Mouse (Mus musculus): ENCODE measurements around the gene Mfsd13b.

Gene Mfsd13b

DNA sequence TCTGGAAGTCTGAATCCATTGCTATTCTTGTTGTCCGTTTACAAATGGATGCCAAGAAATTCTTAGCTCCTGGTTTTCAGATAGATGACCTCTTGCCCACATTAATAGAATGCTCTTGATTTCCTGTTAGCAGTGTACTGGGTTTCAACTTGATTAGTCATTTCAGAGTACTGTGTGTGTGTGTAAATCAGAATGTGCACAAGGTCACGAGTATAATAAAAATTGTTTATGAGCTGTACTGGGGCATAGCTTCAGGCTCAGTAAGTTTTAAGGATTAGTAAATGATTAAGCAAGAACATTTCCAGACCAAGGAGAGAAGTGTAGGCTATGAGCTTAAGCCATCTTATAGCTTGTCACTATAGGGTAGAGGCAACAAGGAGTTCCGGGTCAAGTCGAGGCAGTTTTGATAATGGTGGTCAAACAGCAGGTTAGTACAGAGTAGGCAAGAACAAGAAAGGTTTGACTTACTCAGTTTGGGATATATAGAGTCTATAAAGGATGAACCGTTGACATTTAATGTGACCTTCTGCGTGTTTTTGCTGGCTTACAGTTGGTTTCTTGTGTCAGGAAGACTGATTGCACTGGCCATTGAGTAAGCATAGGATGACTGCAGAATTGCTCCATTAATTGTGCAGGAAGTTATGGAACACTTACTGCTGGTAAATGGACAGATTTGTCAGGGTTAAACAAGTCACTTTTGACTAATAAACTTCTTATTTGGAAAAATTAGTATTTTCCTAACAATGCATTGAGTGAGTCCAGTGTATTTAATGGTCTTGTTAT, 63.6 kb downstream of the Mfsd13b start:
- DNase-seq: no peak

DNA sequence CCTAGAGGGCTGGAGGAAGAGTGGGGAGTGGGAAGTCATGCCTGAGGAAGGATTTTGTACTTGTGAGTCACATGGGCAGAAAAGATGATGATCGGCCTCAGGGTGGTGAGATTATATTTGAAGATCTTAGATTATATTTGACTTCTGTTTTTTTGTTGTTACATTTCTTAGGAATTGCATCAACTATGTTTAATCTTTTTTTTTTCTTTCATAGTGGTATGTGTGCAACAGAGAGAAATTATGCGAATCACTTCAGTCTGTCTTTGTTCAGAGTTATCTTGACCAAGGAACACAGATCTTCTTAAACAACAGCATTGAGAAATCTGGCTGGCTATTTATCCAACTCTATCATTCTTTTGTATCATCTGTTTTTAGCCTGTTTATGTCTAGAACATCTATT, 65.3 kb downstream of the Mfsd13b start:
- DNase-seq: no peak

DNA sequence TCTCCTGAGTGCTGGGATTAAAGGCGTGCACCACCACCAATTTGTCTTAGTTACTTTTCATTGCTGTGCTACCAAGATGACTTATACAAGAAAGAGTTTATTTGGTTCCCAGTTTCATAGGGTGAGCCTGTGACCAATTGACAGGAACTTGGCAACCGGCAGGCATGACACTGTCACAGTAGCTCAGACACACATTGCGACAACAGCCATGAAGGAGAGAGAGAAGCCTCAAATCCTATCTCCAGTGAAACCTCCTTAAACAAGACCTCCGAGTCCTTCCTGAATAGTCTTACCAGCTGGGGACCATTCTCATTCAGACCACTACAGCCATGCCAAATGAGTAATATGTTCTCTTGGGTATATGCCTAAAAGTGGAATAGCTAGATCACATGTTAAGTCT, 70.8 kb downstream of the Mfsd13b start:
- DNase-seq: no peak

DNA sequence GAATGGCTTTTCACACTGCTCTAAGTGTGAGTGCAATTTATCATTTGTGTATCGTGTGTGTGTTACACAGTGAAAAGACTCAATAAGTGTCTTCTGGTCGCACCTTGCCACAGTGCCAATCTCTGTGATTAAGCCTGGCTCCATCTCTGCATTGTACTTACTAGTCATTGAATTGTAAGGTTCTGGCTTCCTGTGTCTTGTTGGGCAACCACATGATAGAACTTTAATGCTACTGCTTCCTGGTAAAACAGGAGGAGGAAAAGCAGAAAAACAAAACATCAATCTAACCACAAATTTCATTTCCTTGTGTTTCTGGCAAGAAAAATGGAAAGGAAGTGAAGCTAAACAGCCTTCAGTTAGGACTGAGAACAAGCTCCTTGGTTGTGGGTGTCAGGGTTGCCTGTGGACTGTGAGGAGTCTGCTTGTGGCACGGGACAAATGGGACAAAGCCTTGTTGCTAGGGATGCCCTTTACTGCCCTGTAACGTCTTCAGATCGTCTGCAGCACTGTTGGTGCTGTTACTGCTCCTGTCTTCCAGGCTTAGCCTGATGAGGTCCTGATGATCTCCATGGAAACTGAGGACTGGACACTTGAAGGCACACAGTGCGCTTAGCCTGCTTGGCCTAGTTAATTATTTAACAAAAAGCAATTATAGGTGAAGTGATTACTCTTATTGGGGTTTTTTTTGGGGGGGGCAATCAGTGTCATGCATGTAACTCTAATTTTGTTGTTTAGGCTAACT, 77.3 kb downstream of the Mfsd13b start:
- no peak for DNase-seq

DNA sequence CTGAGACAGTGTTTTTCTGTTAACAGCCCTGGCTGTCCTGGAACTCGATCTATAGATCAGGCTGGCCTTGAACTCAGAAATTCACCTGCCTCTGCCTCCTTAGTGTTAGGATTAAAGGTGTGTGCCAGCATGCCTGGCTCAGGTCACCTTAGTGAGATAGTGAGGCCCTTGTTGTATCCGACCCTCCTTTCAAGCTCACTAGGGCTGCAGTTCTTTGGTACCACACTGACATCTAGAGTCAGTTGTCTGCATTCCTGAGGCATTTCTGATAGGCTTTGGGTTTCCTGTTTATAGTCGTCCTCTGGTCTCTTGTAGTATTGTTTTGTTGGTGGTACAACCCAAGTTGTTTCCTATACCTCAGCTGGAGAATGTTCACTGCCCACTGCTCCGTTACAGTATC, 82.0 kb downstream of the Mfsd13b start:
- no peak for DNase-seq

Data from cerebellum, adult 11-12 months (tissue).